Mouse (Mus musculus) adrenal gland, postnatal 25 days (tissue): ENCODE measurements around the gene Btla. TPM values are rescaled to one million over a fixed set of nuclear protein-coding genes. Genes with fewer than 3 reads are reported as not detected.

Source experiments
- DNase-seq: peaks from one replicate; pipeline ENCODE4 v3.0.0; 2021; ENCODE audit warnings: mixed read lengths
- long read RNA-seq: library from polyadenylated mRNA; stranded (forward); transcript quantifications from one replicate; pipeline ENCODE4 v2.0.0, GENCODE M21; 2021
- total RNA-seq: library from RNA; stranded (reverse); gene quantifications from 2 replicates; pipeline ENCODE4 v1.2.3, GENCODE M21; 2021

Btla gene
- total RNA-seq: 0.33 TPM in 1 of 2 replicates, not detected in the other
- long read RNA-seq: 0 reads

- no peak for DNase-seq
Observed at GRCm38 (mm10) chr16:45223648-45224388, at the start of gene Btla. Gene Btla (plus strand): TSS chr16:45224315.

GRCm38 (mm10) chr16:45178552-45178951 is 45.6 kb upstream of the Btla start:
- DNase-seq: no peak

- no peak for DNase-seq
Observed at GRCm38 (mm10) chr16:45181824-45182223, 42.3 kb upstream of the Btla start.

GRCm38 (mm10) chr16:45192613-45193012 is 31.5 kb upstream of the Btla start:
- DNase-seq: peak; percentile 69

GRCm38 (mm10) chr16:45196816-45197215 is 27.3 kb upstream of the Btla start:
- DNase-seq: peak; percentile 18

- no peak for DNase-seq
Observed at GRCm38 (mm10) chr16:45201395-45201794, 22.7 kb upstream of the Btla start.

- DNase-seq: no peak
Observed at GRCm38 (mm10) chr16:45204438-45204837, 19.7 kb upstream of the Btla start.

GRCm38 (mm10) chr16:45204859-45205670 is 19.1 kb upstream of the Btla start:
- peak; percentile 53 for DNase-seq

- no peak for DNase-seq
Observed at GRCm38 (mm10) chr16:45222016-45222415, 2.1 kb upstream of the Btla start.

GRCm38 (mm10) chr16:45222771-45223170 is 1.3 kb upstream of the Btla start:
- DNase-seq: no peak

GRCm38 (mm10) chr16:45224431-45225008 is 405 bp downstream of the Btla start:
- no peak for DNase-seq

- DNase-seq: no peak
Observed at GRCm38 (mm10) chr16:45227002-45227401, 2.9 kb downstream of the Btla start.

GRCm38 (mm10) chr16:45231296-45231695 is 7.2 kb downstream of the Btla start:
- no peak for DNase-seq

GRCm38 (mm10) chr16:45233007-45233406 is 8.9 kb downstream of the Btla start:
- no peak for DNase-seq

- DNase-seq: no peak
Observed at GRCm38 (mm10) chr16:45242700-45243099, 18.6 kb downstream of the Btla start.

- no peak for DNase-seq
Observed at GRCm38 (mm10) chr16:45244930-45245472, 20.9 kb downstream of the Btla start.

GRCm38 (mm10) chr16:45249761-45250160 is 25.6 kb downstream of the Btla start:
- no peak for DNase-seq

- no peak for DNase-seq
Observed at GRCm38 (mm10) chr16:45250317-45250716, 26.2 kb downstream of the Btla start.

- DNase-seq: no peak
Observed at GRCm38 (mm10) chr16:45251773-45252413, 27.8 kb downstream of the Btla start.

- DNase-seq: no peak
Observed at GRCm38 (mm10) chr16:45255183-45255861, 31.2 kb downstream of the Btla start.

GRCm38 (mm10) chr16:45256895-45257294 is 32.8 kb downstream of the Btla start:
- no peak for DNase-seq

- no peak for DNase-seq
Observed at GRCm38 (mm10) chr16:45257567-45257966, 33.5 kb downstream of the Btla start.
